Mouse (Mus musculus): ENCODE data around the gene Phip. TPM values are rescaled to one million over a fixed set of nuclear protein-coding genes. Genes with fewer than 3 reads are reported as not detected.

Phip gene
- polyA plus RNA-seq, 1 experiment from 2014 or later = 92.6 TPM

- H3K27me3 ChIP-seq (ENCODE audit: control insufficient read depth, insufficient read depth, low read length) = no peaks in the 10 kb centered on the region
- no peaks in the 10 kb centered on the region for H3K4me1 ChIP-seq (ENCODE audit: control insufficient read depth, insufficient read depth, low read length)
- no peaks in the 10 kb centered on the region for H3K9me3 ChIP-seq (ENCODE audit: control insufficient read depth, low read depth, low read length)
- H3K36me3 ChIP-seq (ENCODE audit: control insufficient read depth, insufficient read depth, low read length) = peaks cover 7% of the 10 kb centered on the region
- no peak for ATAC-seq (ENCODE audit: insufficient number of reproducible peaks, insufficient read depth, low FRiP score, low read depth)
- H3K4me2 ChIP-seq (replicated peaks; ENCODE audit: low read depth, low read length) = no peak overlapping the region
- no peak overlapping the region for H3K27ac ChIP-seq (ENCODE audit: low read length)
- H3K9ac ChIP-seq (replicated peaks; ENCODE audit: low read depth, low read length) = no peak overlapping the region
- H3K4me3 ChIP-seq (ENCODE audit: low read depth, low read length) = no peak overlapping the region
Observed at GRCm38 (mm10) chr9:82952330-82952729, 23.0 kb downstream of the Phip start.

GRCm38 (mm10) chr9:82951435-82952004, 23.8 kb downstream of the Phip start:
- Histone ChIP-seq H3K9ac (replicated peaks; ENCODE audit: low read depth, low read length) (no peak overlapping the region), H3K9me3 (ENCODE audit: control insufficient read depth, low read depth, low read length) (no peaks in the 10 kb centered on the region), H3K4me3 (ENCODE audit: low read depth, low read length) (no peak overlapping the region), H3K27ac (ENCODE audit: low read length) (no peak overlapping the region), H3K4me2 (replicated peaks; ENCODE audit: low read depth, low read length) (no peak overlapping the region), H3K4me1 (ENCODE audit: control insufficient read depth, insufficient read depth, low read length) (no peaks in the 10 kb centered on the region), H3K27me3 (ENCODE audit: control insufficient read depth, insufficient read depth, low read length) (no peaks in the 10 kb centered on the region), H3K36me3 (ENCODE audit: control insufficient read depth, insufficient read depth, low read length) (no peaks in the 10 kb centered on the region; the same call in 1 of the 2 replicates)
- no peak for ATAC-seq (ENCODE audit: insufficient number of reproducible peaks, insufficient read depth, low FRiP score, low read depth)
- 87% methylated on average over 2 of the region's 2 CpGs for WGBS

- no peak overlapping the region for H3K9ac ChIP-seq (replicated peaks; ENCODE audit: low read depth, low read length)
- 93% methylated on average over 7 of the region's 7 CpGs for WGBS
- H3K4me1 ChIP-seq (ENCODE audit: control insufficient read depth, insufficient read depth, low read length) = no peaks in the 10 kb centered on the region
- H3K9me3 ChIP-seq (ENCODE audit: control insufficient read depth, low read depth, low read length) = no peaks in the 10 kb centered on the region
- H3K36me3 ChIP-seq (ENCODE audit: control insufficient read depth, insufficient read depth, low read length) = peaks cover 44% of the 10 kb centered on the region
- no peaks in the 10 kb centered on the region for H3K27me3 ChIP-seq (ENCODE audit: control insufficient read depth, insufficient read depth, low read length)
- H3K27ac ChIP-seq (ENCODE audit: low read length) = no peak overlapping the region
- H3K4me2 ChIP-seq (replicated peaks; ENCODE audit: low read depth, low read length) = no peak overlapping the region
- no peak for ATAC-seq (ENCODE audit: insufficient number of reproducible peaks, insufficient read depth, low FRiP score, low read depth)
- H3K4me3 ChIP-seq (ENCODE audit: low read depth, low read length) = no peak overlapping the region
Observed at GRCm38 (mm10) chr9:82907246-82907645, 68.1 kb downstream of the Phip start.

DNA sequence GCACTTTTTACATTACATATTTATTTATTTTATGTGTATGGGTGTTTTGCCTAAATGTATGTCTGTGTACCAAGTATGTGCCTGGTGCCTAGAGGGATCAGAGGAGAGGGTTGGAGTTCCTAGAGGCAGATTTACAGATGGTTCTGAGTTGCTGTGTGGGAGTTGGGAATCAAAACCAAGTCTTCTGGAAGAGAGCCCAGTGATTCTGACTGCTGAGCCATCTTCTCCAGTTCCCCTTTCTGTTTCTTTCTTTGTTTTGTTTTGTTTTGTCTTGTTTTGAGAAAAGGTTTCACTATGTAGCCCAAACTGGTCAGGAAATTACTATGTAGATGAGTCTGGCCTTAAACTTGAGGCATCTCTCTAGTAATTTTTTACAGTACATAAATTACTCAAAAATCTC, 86.7 kb downstream of the Phip start:
- Histone ChIP-seq H3K36me3 (ENCODE audit: control insufficient read depth, insufficient read depth, low read length) (peaks cover 42% of the 10 kb centered on the region), H3K9me3 (ENCODE audit: control insufficient read depth, low read depth, low read length) (no peaks in the 10 kb centered on the region)

DNA sequence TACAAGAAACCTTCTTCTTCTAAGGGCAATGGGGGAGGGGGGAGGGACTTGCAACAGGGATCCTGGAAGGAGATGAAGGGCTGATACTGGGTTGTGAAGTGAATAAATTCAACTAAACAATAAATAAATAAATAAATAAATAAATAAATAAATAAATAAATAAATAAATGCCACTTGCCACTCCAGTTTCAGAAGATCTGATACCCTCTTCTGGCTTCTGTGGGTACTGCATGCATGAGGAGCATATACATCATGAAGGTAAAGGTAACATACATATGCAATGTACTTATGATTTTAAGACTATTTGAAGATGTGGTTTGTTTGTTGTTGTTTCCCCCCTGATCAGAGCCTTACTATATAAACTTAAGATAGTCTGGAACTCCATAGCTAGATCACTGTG, 91.1 kb downstream of the Phip start:
- ATAC-seq (ENCODE audit: insufficient number of reproducible peaks, insufficient read depth, low FRiP score, low read depth) = no peak
- peaks cover 52% of the 10 kb centered on the region for H3K36me3 ChIP-seq (ENCODE audit: control insufficient read depth, insufficient read depth, low read length)
- H3K4me2 ChIP-seq (replicated peaks; ENCODE audit: low read depth, low read length) = no peak overlapping the region
- H3K4me1 ChIP-seq (ENCODE audit: control insufficient read depth, insufficient read depth, low read length) = no peaks in the 10 kb centered on the region
- no peaks in the 10 kb centered on the region for H3K9me3 ChIP-seq (ENCODE audit: control insufficient read depth, low read depth, low read length)
- no peaks in the 10 kb centered on the region for H3K27me3 ChIP-seq (ENCODE audit: control insufficient read depth, insufficient read depth, low read length)
- no peak overlapping the region for H3K4me3 ChIP-seq (ENCODE audit: low read depth, low read length)
- no peak overlapping the region for H3K27ac ChIP-seq (ENCODE audit: low read length)
- no peak overlapping the region for H3K9ac ChIP-seq (replicated peaks; ENCODE audit: low read depth, low read length)

More for the DNA sequence above, 86.7 kb downstream of the Phip start:
- no peak overlapping the region for H3K4me3 ChIP-seq (ENCODE audit: low read depth, low read length)
- no peak overlapping the region for H3K4me2 ChIP-seq (replicated peaks; ENCODE audit: low read depth, low read length)
- H3K9ac ChIP-seq (replicated peaks; ENCODE audit: low read depth, low read length) = no peak overlapping the region
- H3K27me3 ChIP-seq (ENCODE audit: control insufficient read depth, insufficient read depth, low read length) = no peaks in the 10 kb centered on the region
- no peaks in the 10 kb centered on the region for H3K4me1 ChIP-seq (ENCODE audit: control insufficient read depth, insufficient read depth, low read length)
- no peak for ATAC-seq (ENCODE audit: insufficient number of reproducible peaks, insufficient read depth, low FRiP score, low read depth)
- H3K27ac ChIP-seq (ENCODE audit: low read length) = no peak overlapping the region

DNA sequence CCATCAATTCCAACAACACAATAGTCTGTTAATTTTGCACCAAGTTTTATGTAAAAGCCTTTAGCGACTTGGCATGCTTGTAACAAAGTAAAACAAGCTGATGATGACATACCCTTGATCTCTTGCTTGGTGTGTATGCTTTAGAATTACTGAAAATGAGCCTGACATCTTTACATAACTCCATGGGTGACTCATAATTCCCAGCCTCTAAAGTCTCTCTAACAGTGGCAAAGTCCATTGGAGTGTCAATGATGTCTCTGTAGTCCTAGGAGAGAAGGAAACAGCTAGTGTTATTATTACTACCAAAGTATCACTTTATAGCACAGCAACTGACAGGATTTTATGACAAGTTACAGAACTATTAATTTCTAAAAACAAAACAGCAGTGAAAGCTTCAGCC, 98.2 kb downstream of the Phip start:
- no peak overlapping the region for H3K4me3 ChIP-seq (ENCODE audit: low read depth, low read length)
- no peaks in the 10 kb centered on the region for H3K4me1 ChIP-seq (ENCODE audit: control insufficient read depth, insufficient read depth, low read length)
- H3K9me3 ChIP-seq (ENCODE audit: control insufficient read depth, low read depth, low read length) = no peaks in the 10 kb centered on the region
- H3K36me3 ChIP-seq (ENCODE audit: control insufficient read depth, insufficient read depth, low read length) = peaks cover 57% of the 10 kb centered on the region
- no peaks in the 10 kb centered on the region for H3K27me3 ChIP-seq (ENCODE audit: control insufficient read depth, insufficient read depth, low read length)
- no peak overlapping the region for H3K27ac ChIP-seq (ENCODE audit: low read length)
- H3K9ac ChIP-seq (replicated peaks; ENCODE audit: low read depth, low read length) = no peak overlapping the region
- H3K4me2 ChIP-seq (replicated peaks; ENCODE audit: low read depth, low read length) = no peak overlapping the region
- no peak for ATAC-seq (ENCODE audit: insufficient number of reproducible peaks, insufficient read depth, low FRiP score, low read depth)
- 93% methylated on average over 1 of the region's 1 CpGs for WGBS

GRCm38 (mm10) chr9:82867698-82868097, 107.6 kb downstream of the Phip start:
- no peak for ATAC-seq (ENCODE audit: insufficient number of reproducible peaks, insufficient read depth, low FRiP score, low read depth)
- H3K9ac ChIP-seq (replicated peaks; ENCODE audit: low read depth, low read length) = no peak overlapping the region
- WGBS = 67% methylated on average over 3 of the region's 3 CpGs
- H3K4me2 ChIP-seq (replicated peaks; ENCODE audit: low read depth, low read length) = no peak overlapping the region
- no peak overlapping the region for H3K27ac ChIP-seq (ENCODE audit: low read length)
- H3K36me3 ChIP-seq (ENCODE audit: control insufficient read depth, insufficient read depth, low read length) = peaks cover 25% of the 10 kb centered on the region
- no peaks in the 10 kb centered on the region for H3K4me1 ChIP-seq (ENCODE audit: control insufficient read depth, insufficient read depth, low read length)
- no peak overlapping the region for H3K4me3 ChIP-seq (ENCODE audit: low read depth, low read length)
- H3K27me3 ChIP-seq (ENCODE audit: control insufficient read depth, insufficient read depth, low read length) = no peaks in the 10 kb centered on the region
- no peaks in the 10 kb centered on the region for H3K9me3 ChIP-seq (ENCODE audit: control insufficient read depth, low read depth, low read length)

DNA sequence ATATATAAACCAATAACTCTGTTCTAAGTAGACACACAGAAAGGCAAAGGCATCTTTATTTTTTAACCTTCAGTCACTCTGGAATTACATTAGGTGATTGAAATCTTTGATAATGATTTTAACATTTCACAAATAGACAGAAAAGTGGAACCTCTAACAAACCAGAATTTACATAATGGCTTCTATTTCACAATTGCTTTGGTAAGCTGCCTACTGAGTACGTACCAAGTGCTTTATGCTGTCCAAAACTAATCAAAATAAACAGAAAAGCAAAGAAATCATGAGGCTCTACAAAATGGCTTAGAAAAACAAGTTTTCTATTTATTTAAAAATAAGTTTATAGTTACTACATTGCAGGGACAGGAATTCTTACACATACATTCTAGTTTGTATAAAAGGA, 109.2 kb downstream of the Phip start:
- Histone ChIP-seq H3K4me1 (ENCODE audit: control insufficient read depth, insufficient read depth, low read length) (no peaks in the 10 kb centered on the region), H3K4me3 (ENCODE audit: low read depth, low read length) (no peak overlapping the region), H3K27me3 (ENCODE audit: control insufficient read depth, insufficient read depth, low read length) (no peaks in the 10 kb centered on the region), H3K4me2 (replicated peaks; ENCODE audit: low read depth, low read length) (no peak overlapping the region), H3K9me3 (ENCODE audit: control insufficient read depth, low read depth, low read length) (no peaks in the 10 kb centered on the region), H3K9ac (replicated peaks; ENCODE audit: low read depth, low read length) (no peak overlapping the region), H3K27ac (ENCODE audit: low read length) (no peak overlapping the region), H3K36me3 (ENCODE audit: control insufficient read depth, insufficient read depth, low read length) (peaks cover 14% of the 10 kb centered on the region)
- 80% methylated on average over 1 of the region's 1 CpGs for WGBS
- ATAC-seq (ENCODE audit: insufficient number of reproducible peaks, insufficient read depth, low FRiP score, low read depth) = no peak

DNA sequence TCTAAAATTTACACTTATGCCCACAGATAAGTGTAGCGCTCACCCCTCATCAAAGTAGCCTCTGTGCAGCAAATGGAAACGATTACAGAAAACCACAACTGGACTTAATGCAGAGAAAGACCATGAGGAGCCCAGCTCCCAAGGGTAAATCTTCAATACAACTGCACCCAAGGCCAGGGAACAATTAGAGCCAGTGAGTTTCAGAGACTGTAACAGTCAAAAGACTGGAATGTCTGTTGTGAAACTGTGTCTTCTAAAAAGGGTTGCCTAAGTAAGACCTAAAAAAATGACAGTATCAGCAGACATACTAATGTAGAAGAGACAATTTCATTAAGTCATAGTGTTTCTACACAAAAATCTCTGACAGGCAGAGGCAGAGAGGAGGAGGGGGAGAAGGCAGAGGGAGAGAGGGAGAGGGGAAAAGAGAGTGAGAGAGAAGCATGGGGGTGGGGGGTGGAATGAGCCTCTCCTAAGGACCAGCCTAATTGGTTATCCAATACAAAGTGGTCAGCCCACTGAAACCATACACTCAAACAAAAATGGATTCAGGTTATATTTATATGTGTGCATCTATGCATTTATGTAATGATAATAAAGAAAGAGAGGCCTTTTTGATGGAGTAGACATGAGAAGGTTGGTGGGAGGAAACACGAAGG, 113.4 kb downstream of the Phip start:
- no peak overlapping the region for H3K9ac ChIP-seq (replicated peaks; ENCODE audit: low read depth, low read length)
- H3K27me3 ChIP-seq (ENCODE audit: control insufficient read depth, insufficient read depth, low read length) = no peaks in the 10 kb centered on the region
- no peak for ATAC-seq (ENCODE audit: insufficient number of reproducible peaks, insufficient read depth, low FRiP score, low read depth)
- H3K4me3 ChIP-seq (ENCODE audit: low read depth, low read length) = no peak overlapping the region
- H3K4me2 ChIP-seq (replicated peaks; ENCODE audit: low read depth, low read length) = no peak overlapping the region
- H3K27ac ChIP-seq (ENCODE audit: low read length) = peak overlapping the region; percentile 39; the same call in 1 of the 2 replicates
- H3K36me3 ChIP-seq (ENCODE audit: control insufficient read depth, insufficient read depth, low read length) = no peaks in the 10 kb centered on the region
- no peaks in the 10 kb centered on the region for H3K4me1 ChIP-seq (ENCODE audit: control insufficient read depth, insufficient read depth, low read length)
- no peaks in the 10 kb centered on the region for H3K9me3 ChIP-seq (ENCODE audit: control insufficient read depth, low read depth, low read length)
- 93% methylated on average over 3 of the region's 3 CpGs for WGBS

Data from stomach, embryonic 14.5 days (tissue).